Mouse (Mus musculus) monocyte, adult 2 months (primary cell): Measurements from ENCODE around the gene Adpgk.

ENCODE experiments used
- DNase-seq, 2 experiments: peaks; one replicate each; pipeline ENCODE4 v3.0.0; 2022; ENCODE audit warnings: low spot score in 2 of 2, low read depth in 1 of 2

Gene Adpgk

GRCm38 (mm10) chr9:59369220-59369619 is 77.9 kb downstream of the Adpgk start:
- no peak for DNase-seq

GRCm38 (mm10) chr9:59369646-59370045 is 78.3 kb downstream of the Adpgk start:
- DNase-seq = no peak
